Mouse (Mus musculus) hindbrain, embryonic 12.5 days (tissue): Measurements from ENCODE around the gene Sorbs2. TPM values are rescaled to one million over a fixed set of nuclear protein-coding genes. Genes with fewer than 3 reads are reported as not detected.
A peak's percentile ranks its signal among the peaks of the same experiment; 100 is the strongest.

ENCODE experiments used
- ATAC-seq: fragments of 200-750 bp; cut with Nextera tagmentation; 2 replicates; pipeline ENCODE4 v1.8.0; 2017; ENCODE audit warnings: moderate TSS enrichment; ENCODE audit not compliant: low FRiP score
- H3K27ac ChIP-seq: fragments of 300-500 bp; sonication (generic); 2 replicates; pipeline ENCODE4 v1.5.1; 2016; ENCODE audit warnings: mild to moderate bottlenecking
- H3K27me3 ChIP-seq: fragments of 300-500 bp; sonication (generic); 2 replicates; pipeline ENCODE4 v1.6.1; 2016; ENCODE audit warnings: mild to moderate bottlenecking
- H3K36me3 ChIP-seq: fragments of 300-500 bp; sonication (generic); 2 replicates; pipeline ENCODE4 v1.6.1; 2016; ENCODE audit warnings: mild to moderate bottlenecking
- H3K4me1 ChIP-seq: fragments of 300-500 bp; sonication (generic); 2 replicates; pipeline ENCODE4 v1.6.1; 2016
- H3K4me2 ChIP-seq: fragments of 300-500 bp; sonication (generic); replicated peaks from 2 replicates; pipeline ENCODE4 v1.6.1; 2016; ENCODE audit warnings: mild to moderate bottlenecking
- H3K4me3 ChIP-seq: fragments of 300-500 bp; sonication (generic); 2 replicates; pipeline ENCODE4 v1.5.1; 2016; ENCODE audit warnings: mild to moderate bottlenecking
- H3K9ac ChIP-seq: fragments of 300-500 bp; sonication (generic); 2 replicates; pipeline ENCODE4 v1.6.1; 2016; ENCODE audit warnings: mild to moderate bottlenecking, moderate library complexity
- H3K9me3 ChIP-seq: fragments of 300-500 bp; sonication (generic); replicated peaks from 2 replicates; pipeline ENCODE4 v1.6.1; 2016; ENCODE audit warnings: mild to moderate bottlenecking
- WGBS: fragments of 180-500 bp; shearing (Covaris S2); methylation state at CpG from one replicate; pipeline ENCODE4 v1.1.7; 2016; 5-methylcytosine and 5-hydroxymethylcytosine counted together
- polyA plus RNA-seq: library from polyadenylated mRNA; unstranded; fragments of >200 nt; fragmentation: Nextera tagmentation; extraction: Ambion mirVana; gene quantifications from 2 replicates; pipeline ENCODE4 v1.2.1, GENCODE M21; 2016

The Sorbs2 gene
- polyA plus RNA-seq, 1 experiment from 2014 or later: 81.7 TPM

GRCm38 (mm10) chr8:45673149-45673548 is 165.6 kb downstream of the Sorbs2 start:
- Histone ChIP-seq H3K9me3 (no peaks in the 10 kb centered on the region), H3K4me3 (no peak overlapping the region), H3K4me1 (peaks cover 14% of the 10 kb centered on the region; the same call in 1 of the 2 replicates), H3K9ac (no peak overlapping the region), H3K4me2 (no peak overlapping the region), H3K27ac (no peak overlapping the region), H3K27me3 (no peaks in the 10 kb centered on the region), H3K36me3 (no peaks in the 10 kb centered on the region)
- no peak for ATAC-seq
- 88% methylated on average over 4 of the region's 4 CpGs for WGBS

GRCm38 (mm10) chr8:45675821-45676279 is 168.3 kb downstream of the Sorbs2 start:
- Histone ChIP-seq H3K9me3 (no peaks in the 10 kb centered on the region), H3K4me3 (no peak overlapping the region), H3K4me1 (peaks cover 16% of the 10 kb centered on the region; the same call in 1 of the 2 replicates), H3K9ac (no peak overlapping the region), H3K27me3 (no peaks in the 10 kb centered on the region), H3K36me3 (no peaks in the 10 kb centered on the region), H3K27ac (peak overlapping the region; percentile 44; the same call in 1 of the 2 replicates), H3K4me2 (no peak overlapping the region)
- WGBS: 29% methylated on average over 6 of the region's 6 CpGs
- peak; percentile 86 for ATAC-seq

GRCm38 (mm10) chr8:45677114-45677853 is 169.7 kb downstream of the Sorbs2 start:
- H3K27me3 ChIP-seq: no peaks in the 10 kb centered on the region
- 0 out of 2 replicates have a peak overlapping the region, but pooled peaks have one; percentile 30 for H3K27ac ChIP-seq
- 41% methylated on average over 10 of the region's 10 CpGs for WGBS
- no peaks in the 10 kb centered on the region for H3K9me3 ChIP-seq
- H3K4me1 ChIP-seq: peaks cover 16% of the 10 kb centered on the region; the same call in 1 of the 2 replicates
- H3K4me2 ChIP-seq: no peak overlapping the region
- H3K9ac ChIP-seq: no peak overlapping the region
- H3K36me3 ChIP-seq: no peaks in the 10 kb centered on the region
- ATAC-seq: peak; percentile 51; the same call in 1 of the 2 replicates
- no peak overlapping the region for H3K4me3 ChIP-seq

- H3K4me3 ChIP-seq: no peak overlapping the region
- 0 out of 2 replicates have a peak, but pooled peaks have one; percentile 32 for ATAC-seq
- no peak overlapping the region for H3K9ac ChIP-seq
- H3K4me1 ChIP-seq: peaks cover 16% of the 10 kb centered on the region; the same call in 1 of the 2 replicates
- H3K36me3 ChIP-seq: no peaks in the 10 kb centered on the region
- 77% methylated on average over 3 of the region's 3 CpGs for WGBS
- H3K9me3 ChIP-seq: no peaks in the 10 kb centered on the region
- no peak overlapping the region for H3K4me2 ChIP-seq
- no peaks in the 10 kb centered on the region for H3K27me3 ChIP-seq
- H3K27ac ChIP-seq: no peak overlapping the region
Measured at GRCm38 (mm10) chr8:45677854-45678241, 170.3 kb downstream of the Sorbs2 start.

- Histone ChIP-seq H3K4me1 (peaks cover 10% of the 10 kb centered on the region; the same call in 1 of the 2 replicates), H3K4me2 (no peak overlapping the region), H3K36me3 (no peaks in the 10 kb centered on the region), H3K9me3 (no peaks in the 10 kb centered on the region), H3K27me3 (no peaks in the 10 kb centered on the region), H3K27ac (no peak overlapping the region), H3K9ac (no peak overlapping the region), H3K4me3 (no peak overlapping the region)
- no peak for ATAC-seq
- 83% methylated on average over 3 of the region's 3 CpGs for WGBS
Measured at GRCm38 (mm10) chr8:45681171-45681570, 173.6 kb downstream of the Sorbs2 start.

GRCm38 (mm10) chr8:45682845-45683383 is 175.3 kb downstream of the Sorbs2 start:
- WGBS: 77% methylated on average over 8 of the region's 8 CpGs
- no peak for ATAC-seq
- no peak overlapping the region for H3K9ac ChIP-seq
- H3K4me1 ChIP-seq: peaks cover 10% of the 10 kb centered on the region
- H3K36me3 ChIP-seq: no peaks in the 10 kb centered on the region
- no peak overlapping the region for H3K4me3 ChIP-seq
- no peaks in the 10 kb centered on the region for H3K27me3 ChIP-seq
- H3K27ac ChIP-seq: no peak overlapping the region
- H3K4me2 ChIP-seq: no peak overlapping the region
- no peaks in the 10 kb centered on the region for H3K9me3 ChIP-seq

- Histone ChIP-seq H3K27me3 (no peaks in the 10 kb centered on the region), H3K4me1 (peaks cover 13% of the 10 kb centered on the region), H3K9ac (no peak overlapping the region), H3K9me3 (no peaks in the 10 kb centered on the region), H3K27ac (0 out of 2 replicates have a peak overlapping the region, but pooled peaks have one; percentile 48), H3K4me3 (no peak overlapping the region), H3K36me3 (peaks cover 9% of the 10 kb centered on the region), H3K4me2 (no peak overlapping the region)
- 66% methylated on average over 12 of the region's 12 CpGs for WGBS
- no peak for ATAC-seq
Measured at GRCm38 (mm10) chr8:45687942-45688695, 180.5 kb downstream of the Sorbs2 start.

- ATAC-seq: no peak
- H3K4me1 ChIP-seq: peaks cover 13% of the 10 kb centered on the region
- no peak overlapping the region for H3K4me3 ChIP-seq
Measured at GRCm38 (mm10) chr8:45689611-45690207, 182.1 kb downstream of the Sorbs2 start.

GRCm38 (mm10) chr8:45700100-45700499 is 192.5 kb downstream of the Sorbs2 start:
- H3K9ac ChIP-seq: no peak overlapping the region
- H3K27me3 ChIP-seq: no peaks in the 10 kb centered on the region
- H3K27ac ChIP-seq: no peak overlapping the region
- H3K9me3 ChIP-seq: no peaks in the 10 kb centered on the region
- WGBS: 93% methylated on average over 5 of the region's 5 CpGs
- peaks cover 3% of the 10 kb centered on the region; the same call in 1 of the 2 replicates for H3K4me1 ChIP-seq
- ATAC-seq: no peak
- H3K36me3 ChIP-seq: peaks cover 4% of the 10 kb centered on the region; the same call in 1 of the 2 replicates
- no peak overlapping the region for H3K4me3 ChIP-seq
- no peak overlapping the region for H3K4me2 ChIP-seq

More at GRCm38 (mm10) chr8:45689611-45690207, 182.1 kb downstream of the Sorbs2 start:
- peaks cover 9% of the 10 kb centered on the region for H3K36me3 ChIP-seq
- H3K4me2 ChIP-seq: no peak overlapping the region
- no peaks in the 10 kb centered on the region for H3K27me3 ChIP-seq
- no peak overlapping the region for H3K27ac ChIP-seq
- H3K9me3 ChIP-seq: no peaks in the 10 kb centered on the region
- H3K9ac ChIP-seq: no peak overlapping the region
- 74% methylated on average over 2 of the region's 2 CpGs for WGBS

GRCm38 (mm10) chr8:45703700-45704101 is 196.1 kb downstream of the Sorbs2 start:
- H3K27me3 ChIP-seq: no peaks in the 10 kb centered on the region
- no peak overlapping the region for H3K4me3 ChIP-seq
- H3K4me1 ChIP-seq: peaks cover 3% of the 10 kb centered on the region; the same call in 1 of the 2 replicates
- no peaks in the 10 kb centered on the region for H3K9me3 ChIP-seq
- H3K36me3 ChIP-seq: peaks cover 4% of the 10 kb centered on the region; the same call in 1 of the 2 replicates
- no peak overlapping the region for H3K4me2 ChIP-seq
- no peak overlapping the region for H3K27ac ChIP-seq
- ATAC-seq: no peak
- 72% methylated on average over 4 of the region's 4 CpGs for WGBS
- H3K9ac ChIP-seq: no peak overlapping the region

- Histone ChIP-seq H3K27ac (no peak overlapping the region), H3K36me3 (no peaks in the 10 kb centered on the region), H3K9ac (no peak overlapping the region), H3K9me3 (no peaks in the 10 kb centered on the region), H3K4me3 (no peak overlapping the region), H3K4me1 (no peaks in the 10 kb centered on the region), H3K4me2 (no peak overlapping the region), H3K27me3 (no peaks in the 10 kb centered on the region)
- ATAC-seq: no peak
- 86% methylated on average over 4 of the region's 4 CpGs for WGBS
Measured at GRCm38 (mm10) chr8:45709098-45709497, 201.5 kb downstream of the Sorbs2 start.

- peaks cover 4% of the 10 kb centered on the region for H3K4me1 ChIP-seq
- no peak overlapping the region for H3K4me3 ChIP-seq
- no peaks in the 10 kb centered on the region for H3K36me3 ChIP-seq
- H3K4me2 ChIP-seq: no peak overlapping the region
- H3K27ac ChIP-seq: no peak overlapping the region
- no peaks in the 10 kb centered on the region for H3K9me3 ChIP-seq
- no peak overlapping the region for H3K9ac ChIP-seq
- ATAC-seq: no peak
- WGBS: 80% methylated on average over 4 of the region's 4 CpGs
- H3K27me3 ChIP-seq: no peaks in the 10 kb centered on the region
Measured at GRCm38 (mm10) chr8:45709734-45710133, 202.1 kb downstream of the Sorbs2 start.
